Mouse (Mus musculus) gastrocnemius, postnatal 36 days (tissue): ENCODE data around the gene Nexn. TPM values are rescaled to one million over a fixed set of nuclear protein-coding genes. Genes with fewer than 3 reads are reported as not detected.
"Not testable (repeated sequence)": the region's sequence is repeated elsewhere in the genome, so short reads cannot be mapped to it uniquely, and the experiment has no call there.

Source experiments
- DNase-seq, 2 experiments: peaks; one replicate each; pipeline ENCODE4 v3.0.0; 2022
- intact Hi-C: fragments of 180-260 bp; cut with DNase I; formaldehyde crosslinking; loops from one replicate; pipeline ENCODE4 v1.15.1; 2025
- total RNA-seq, 2 experiments: library from RNA; stranded (reverse); gene quantifications; 2 replicates each; pipeline ENCODE4 v1.2.3; 2021

The Nexn gene
- total RNA-seq, 2 experiments from 2014 or later, result 345 to 363 TPM

GRCm38 (mm10) chr3:152284306-152284705, 18.2 kb upstream of the Nexn start:
- intact Hi-C loops, result no loop called here
- no peak for DNase-seq

- no peak for DNase-seq
- intact Hi-C loops, result loop anchor here (2.0 kb wide), 1 partner anchor 15 kb away; the partner anchor contains the start of gene Nexn
Observed at GRCm38 (mm10) chr3:152282126-152282525, 16.0 kb upstream of the Nexn start.

GRCm38 (mm10) chr3:152278431-152278830, 12.3 kb upstream of the Nexn start:
- DNase-seq, result no peak
- intact Hi-C loops, result no loop called here

- DNase-seq, result no peak
- intact Hi-C loops, result no loop called here
Observed at GRCm38 (mm10) chr3:152277912-152278311, 11.8 kb upstream of the Nexn start.

- DNase-seq, result no peak
- intact Hi-C loops, result no loop called here
Observed at GRCm38 (mm10) chr3:152276935-152277334, 10.8 kb upstream of the Nexn start.

- DNase-seq, result no peak
- intact Hi-C loops, result no loop called here
Observed at GRCm38 (mm10) chr3:152275008-152275407, 8.9 kb upstream of the Nexn start.

- intact Hi-C loops, result no loop called here
- DNase-seq, result no peak
Observed at GRCm38 (mm10) chr3:152272974-152273685, 7.0 kb upstream of the Nexn start.

GRCm38 (mm10) chr3:152271876-152272275, 5.7 kb upstream of the Nexn start:
- no peak for DNase-seq
- intact Hi-C loops, result no loop called here

- DNase-seq, result no peak
- intact Hi-C loops, result no loop called here
Observed at GRCm38 (mm10) chr3:152271071-152271710, 5.0 kb upstream of the Nexn start.

- intact Hi-C loops, result no loop called here
- DNase-seq, result no peak
Observed at GRCm38 (mm10) chr3:152268099-152268498, 1.9 kb upstream of the Nexn start.

GRCm38 (mm10) chr3:152265351-152266035, 657 bp downstream of the Nexn start:
- peak; percentile 76 for DNase-seq
- intact Hi-C loops, result loop anchor here (2.0 kb wide), 2 partner anchors 17 to 39 kb away; no protein-coding TSS in a partner anchor

GRCm38 (mm10) chr3:152264830-152265229, 1.3 kb downstream of the Nexn start:
- no peak for DNase-seq
- intact Hi-C loops, result loop anchor here (2.0 kb wide), 1 partner anchor 40 kb away; no protein-coding TSS in a partner anchor

- intact Hi-C loops, result loop anchor here (2.0 kb wide), 1 partner anchor 40 kb away; no protein-coding TSS in a partner anchor
- DNase-seq, result no peak
Observed at GRCm38 (mm10) chr3:152264374-152264773, 1.8 kb downstream of the Nexn start.

GRCm38 (mm10) chr3:152261948-152262347, 4.2 kb downstream of the Nexn start:
- DNase-seq, result no peak
- intact Hi-C loops, result no loop called here

- intact Hi-C loops, result no loop called here
- DNase-seq, result no peak
Observed at GRCm38 (mm10) chr3:152261436-152261835, 4.7 kb downstream of the Nexn start.

GRCm38 (mm10) chr3:152260362-152260761, 5.8 kb downstream of the Nexn start:
- no peak for DNase-seq
- intact Hi-C loops, result no loop called here

- DNase-seq, result peak; percentile 68 to 72
- intact Hi-C loops, result not testable (repeated sequence)
Observed at GRCm38 (mm10) chr3:152259409-152259808, 6.7 kb downstream of the Nexn start.

- no peak for DNase-seq
- intact Hi-C loops, result no loop called here
Observed at GRCm38 (mm10) chr3:152257528-152257927, 8.6 kb downstream of the Nexn start.

- intact Hi-C loops, result loop anchor here (5.0 kb wide), 1 partner anchor 33 kb away; no protein-coding TSS in a partner anchor
- no peak for DNase-seq
Observed at GRCm38 (mm10) chr3:152250487-152250886, 15.7 kb downstream of the Nexn start.

GRCm38 (mm10) chr3:152247708-152248107, 18.4 kb downstream of the Nexn start:
- DNase-seq, result no peak
- intact Hi-C loops, result no loop called here

GRCm38 (mm10) chr3:152245273-152245910, 20.8 kb downstream of the Nexn start:
- DNase-seq, result no peak
- intact Hi-C loops, result no loop called here
